Comparison of ENCODE assay signal across 14 mouse cellular contexts in the genomic region with DNA sequence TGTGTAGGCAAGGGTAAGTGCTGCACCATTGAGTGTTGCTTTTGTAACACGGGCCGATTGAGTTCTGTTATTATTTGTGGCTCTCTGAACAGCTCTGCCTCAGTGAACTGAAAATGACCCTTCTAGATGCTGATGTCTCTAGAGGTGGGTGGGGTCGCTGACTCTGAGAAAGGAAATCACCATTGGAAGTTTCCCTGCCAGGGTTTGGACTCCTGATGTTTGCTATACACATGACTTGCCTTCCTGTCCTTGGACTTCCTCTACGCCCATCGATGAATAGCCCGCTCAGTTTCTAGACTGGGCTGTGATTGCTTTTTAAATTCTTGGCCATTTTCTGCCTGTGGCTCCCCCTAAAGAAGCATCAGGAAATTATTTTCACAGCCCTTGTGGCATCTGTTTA. TPM values are rescaled to one million over a fixed set of nuclear protein-coding genes. Genes with fewer than 3 reads are reported as not detected.
DNase-seq lines count a peak whose midpoint lies in the region; ATAC-seq and TF ChIP-seq lines count a peak whose summit lies in the region.
"Had no signal": no experiment of that assay in that cellular context is flagged by ENCODE, and none has a peak within 500 bp of the region (broad histone marks: within the 10 kb centered on the region; RNA-seq: fewer than 3 reads in every experiment).

No protein-coding gene starts in this region.

- H3K27me3 ChIP-seq in kidney, adult 2 months (replicated peaks; ENCODE audit: control insufficient read depth, insufficient read depth, low read length): no peaks in the 10 kb centered on the region
- no peaks in the 10 kb centered on the region for H3K27me3 ChIP-seq in kidney, embryonic 16.5 days (ENCODE audit: insufficient read depth, low read length)
- H3K27me3 ChIP-seq: embryonic facial prominence, embryonic 12.5 days had no signal

- no peak for ATAC-seq in kidney, embryonic 16.5 days (ENCODE audit: low FRiP score, low TSS enrichment)
- peak; percentile 34; the same call in 1 of the 2 replicates for ATAC-seq in monocyte, adult 5-6 weeks (replicated peaks; ENCODE audit: insufficient number of reproducible peaks, low FRiP score, low TSS enrichment, poor library complexity, severe bottlenecking)
- ATAC-seq in inflammation-experienced regulatory T-cells, adult 6 months: no peak

- peaks cover 9% of the 10 kb centered on the region for H3K4me1 ChIP-seq in kidney, adult 2 months (ENCODE audit: control insufficient read depth, insufficient read depth, low read length)
- H3K4me1 ChIP-seq in bone marrow macrophage, adult 2 months (ENCODE audit: control insufficient read depth, insufficient read depth, low read length): peaks cover 64% of the 10 kb centered on the region
- H3K4me1 ChIP-seq in kidney, embryonic 16.5 days (ENCODE audit: insufficient read depth, low read length): peaks cover 28% of the 10 kb centered on the region

- H3K36me3 ChIP-seq in kidney, adult 2 months (ENCODE audit: control insufficient read depth, insufficient read depth, low read length): no peaks in the 10 kb centered on the region
- H3K36me3 ChIP-seq in kidney, embryonic 16.5 days (ENCODE audit: insufficient read depth, low read length): no peaks in the 10 kb centered on the region
- H3K36me3 ChIP-seq: embryonic facial prominence, embryonic 12.5 days; G1E had no signal

- TF ChIP-seq POLR2A in kidney, adult 2 months (IDR thresholded peaks at IDR 0.05; ENCODE audit: low read depth, low read length): no peak
- TF ChIP-seq POLR2A in bone marrow macrophage, adult 2 months (IDR thresholded peaks at IDR 0.05; ENCODE audit: borderline replicate concordance, low read depth, low read length): no peak

- no peak overlapping the region for H3K4me3 ChIP-seq in kidney, adult 2 months (ENCODE audit: insufficient read depth, low read depth, low read length)
- no peak overlapping the region for H3K4me3 ChIP-seq in bone marrow macrophage, adult 2 months (ENCODE audit: insufficient read depth, low read length)
- no peak overlapping the region for H3K4me3 ChIP-seq in kidney, embryonic 16.5 days (ENCODE audit: low read length)
- H3K4me3 ChIP-seq: embryonic facial prominence, embryonic 12.5 days had no signal

- peak overlapping the region; percentile 82 for H3K27ac ChIP-seq in kidney, adult 2 months (ENCODE audit: insufficient read depth, low read depth, low read length)
- peak overlapping the region; percentile 38 for H3K27ac ChIP-seq in bone marrow macrophage, adult 2 months (ENCODE audit: insufficient read depth, low read depth, low read length)
- H3K27ac ChIP-seq in kidney, embryonic 16.5 days (ENCODE audit: low read length): peak overlapping the region; percentile 40; the same call in 1 of the 2 replicates
- H3K27ac ChIP-seq: embryonic facial prominence, embryonic 12.5 days had no signal

- no peak overlapping the region for H3K4me2 ChIP-seq in kidney, embryonic 16.5 days (replicated peaks; ENCODE audit: low read depth, low read length)
- H3K4me2 ChIP-seq: embryonic facial prominence, embryonic 12.5 days had no signal

- no peaks in the 10 kb centered on the region for H3K9me3 ChIP-seq in kidney, embryonic 16.5 days (ENCODE audit: low read length)
- H3K9me3 ChIP-seq: embryonic facial prominence, embryonic 12.5 days; G1E had no signal

- DNase-seq in kidney, adult 2 months: peak; percentile 80
- no peak for DNase-seq in kidney, adult 18-20 months
- no peak for DNase-seq in embryo, embryonic 11 days
- no peak for DNase-seq in right cerebral cortex, adult 2 months (ENCODE audit: low spot score in 2 of 2)

- WGBS in kidney, adult 2 months: 68% methylated on average over 6 of the region's 6 CpGs
- WGBS in kidney, embryonic 16.5 days: 60% methylated on average over 6 of the region's 6 CpGs

- H3K9ac ChIP-seq in kidney, embryonic 16.5 days (replicated peaks; ENCODE audit: low read length): no peak overlapping the region
- H3K9ac ChIP-seq: embryonic facial prominence, embryonic 12.5 days had no signal

- no peak for TF ChIP-seq CTCF in kidney, adult 2 months (conservative IDR thresholded peaks at IDR 0.05; ENCODE audit: insufficient read depth, insufficient read length, low read depth, low read length)
- no peak for TF ChIP-seq CTCF in bone marrow macrophage, adult 2 months (IDR thresholded peaks at IDR 0.05; ENCODE audit: low read depth, low read length)

RNA-seq across cellular contexts. Expression of a gene that starts 23.5 kb away (rescaled TPM):
- 0.11 and 0.18 TPM in 2 replicates for polyA plus RNA-seq in kidney, adult 2 months (2012; rRNA removed)
- not detected in 2 replicates for polyA plus RNA-seq in bone marrow macrophage, adult 2 months (2012; ENCODE audit: insufficient read depth, insufficient read length, missing spikeins)
- polyA plus RNA-seq in kidney, embryonic 16.5 days (2015; fragmentation: Nextera tagmentation; extraction: Ambion mirVana): 0.65 and 1.0 TPM in 2 replicates
- not detected in 3 replicates for total RNA-seq in monocyte, adult 5-6 weeks (2017)
- not detected for polyA plus RNA-seq in inflammation-experienced regulatory T-cells, adult 6 months (2017; shearing (Covaris generic))
- total RNA-seq: adrenal gland, postnatal 4 days; G1E; gastrocnemius, adult 8-10 months; layer of hippocampus, postnatal 10 days; megakaryocyte progenitor cell, adult 5-6 weeks had no signal
- polyA plus RNA-seq: G1E had no signal

RNA-seq across cellular contexts. Expression of a gene that starts 37.7 kb away (rescaled TPM):
- 63.4 and 63.8 TPM in 2 replicates for polyA plus RNA-seq in kidney, adult 2 months (2012; rRNA removed)
- 28.7 and 37.1 TPM in 2 replicates for polyA plus RNA-seq in bone marrow macrophage, adult 2 months (2012; ENCODE audit: insufficient read depth, insufficient read length, missing spikeins)
- polyA plus RNA-seq in kidney, embryonic 16.5 days (2015; fragmentation: Nextera tagmentation; extraction: Ambion mirVana): 11.2 and 11.9 TPM in 2 replicates
- 19.5 to 19.9 TPM (median 19.7 TPM) in 3 replicates for total RNA-seq in monocyte, adult 5-6 weeks (2017)
- polyA plus RNA-seq in inflammation-experienced regulatory T-cells, adult 6 months (2017; shearing (Covaris generic)): 10 to 100 TPM in 2 of 3 experiments, 1 to 10 TPM in 1; 9.0 to 11.0 (median 10.1) TPM

RNA-seq across cellular contexts. Expression of a gene that starts 41.2 kb away (rescaled TPM):
- polyA plus RNA-seq in kidney, adult 2 months (2012; rRNA removed): 32.1 TPM in 2 replicates
- polyA plus RNA-seq in bone marrow macrophage, adult 2 months (2012; ENCODE audit: insufficient read depth, insufficient read length, missing spikeins): 20.1 and 21.5 TPM in 2 replicates
- 4.4 and 4.6 TPM in 2 replicates for polyA plus RNA-seq in kidney, embryonic 16.5 days (2015; fragmentation: Nextera tagmentation; extraction: Ambion mirVana)
- 207 to 253 TPM (median 236 TPM) in 3 replicates for total RNA-seq in monocyte, adult 5-6 weeks (2017)
- polyA plus RNA-seq in inflammation-experienced regulatory T-cells, adult 6 months (2017; shearing (Covaris generic)): under 1 TPM in 1 of 3 experiments, not detected in 2; 0.54 TPM
- polyA plus RNA-seq: G1E had no signal
